Mouse (Mus musculus): ENCODE data around the gene Cdh20. TPM values are rescaled to one million over a fixed set of nuclear protein-coding genes. Genes with fewer than 3 reads are reported as not detected.

The Cdh20 gene
- total RNA-seq, 1 experiment: 0.04 TPM

GRCm38 (mm10) chr1:104796146-104796545, 27.8 kb downstream of the Cdh20 start:
- in situ Hi-C loops (cut with MboI; ENCODE audit: low sequenced_read_pairs in 2 of 2, unreplicated experiment in 2 of 2): no loop called here
- TF ChIP-seq ZNF384 (IDR thresholded peaks at IDR 0.05; ENCODE audit: low read depth, low read length): no peak
- TF ChIP-seq HCFC1 (IDR thresholded peaks at IDR 0.05; ENCODE audit: borderline replicate concordance, insufficient read depth, low read length): no peak
- TF ChIP-seq MAFK (IDR thresholded peaks at IDR 0.05; ENCODE audit: insufficient read depth, low read depth, low read length): no peak
- no peak for TF ChIP-seq CHD2 (IDR thresholded peaks at IDR 0.05; ENCODE audit: low read depth, low read length)
- no peak for TF ChIP-seq ZC3H11A (IDR thresholded peaks at IDR 0.05; ENCODE audit: borderline replicate concordance, low read depth, low read length)

DNA sequence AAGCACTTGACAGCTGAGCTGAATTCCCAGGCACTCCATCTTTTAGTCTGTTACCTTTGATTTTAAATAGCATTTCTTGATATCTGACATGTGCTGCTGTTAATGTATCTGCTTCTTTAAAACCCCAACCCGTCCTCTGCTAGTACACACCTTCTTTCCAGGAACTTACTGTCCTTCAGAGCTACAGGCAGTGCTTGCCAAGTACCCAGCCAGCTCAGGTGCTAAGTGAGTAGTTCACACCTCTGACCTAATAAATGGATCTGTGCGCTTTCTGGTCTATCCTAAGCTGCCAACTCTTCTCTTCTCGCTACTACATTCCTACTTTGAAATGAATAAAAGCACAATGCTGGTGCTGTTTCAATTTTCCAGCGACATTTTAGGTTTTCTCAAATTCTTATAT, 28.8 kb downstream of the Cdh20 start:
- TF ChIP-seq ZC3H11A (IDR thresholded peaks at IDR 0.05; ENCODE audit: borderline replicate concordance, low read depth, low read length) (no peak), ZNF384 (IDR thresholded peaks at IDR 0.05; ENCODE audit: low read depth, low read length) (no peak), HCFC1 (IDR thresholded peaks at IDR 0.05; ENCODE audit: borderline replicate concordance, insufficient read depth, low read length) (no peak)
- Histone ChIP-seq H3K9me3 (ENCODE audit: control insufficient read depth, insufficient read depth, low read depth, low read length) (no peaks in the 10 kb centered on the region), H3K36me3 (ENCODE audit: control insufficient read depth, insufficient read depth, low read length, poor library complexity, severe bottlenecking) (no peaks in the 10 kb centered on the region), H3K9ac (ENCODE audit: insufficient read depth, low read depth, low read length, poor library complexity, severe bottlenecking) (no peak overlapping the region), H3K4me1 (ENCODE audit: control insufficient read depth in 2 of 2, insufficient read depth in 2 of 2, low read length in 2 of 2, poor library complexity in 1 of 2) (no peaks in the 10 kb centered on the region), H3K27ac (ENCODE audit: insufficient read depth, low read depth, low read length, poor library complexity, severe bottlenecking) (no peak overlapping the region), H3K4me3 (ENCODE audit: insufficient read depth in 1 of 2, low read depth in 1 of 2, low read length in 2 of 2, poor library complexity in 1 of 2, severe bottlenecking in 1 of 2) (no peak overlapping the region)
- in situ Hi-C loops (cut with MboI; ENCODE audit: low sequenced_read_pairs in 2 of 2, unreplicated experiment in 2 of 2): no loop called here
- DNase-seq (ENCODE audit: low read depth, low spot score): no peak

More at GRCm38 (mm10) chr1:104796146-104796545, 27.8 kb downstream of the Cdh20 start:
- H3K9ac ChIP-seq (ENCODE audit: insufficient read depth, low read depth, low read length, poor library complexity, severe bottlenecking): no peak overlapping the region
- no peaks in the 10 kb centered on the region for H3K9me3 ChIP-seq (ENCODE audit: control insufficient read depth, insufficient read depth, low read depth, low read length)
- DNase-seq (ENCODE audit: low read depth, low spot score): no peak
- no peaks in the 10 kb centered on the region for H3K36me3 ChIP-seq (ENCODE audit: control insufficient read depth, insufficient read depth, low read length, poor library complexity, severe bottlenecking)
- no peak overlapping the region for H3K4me3 ChIP-seq (ENCODE audit: insufficient read depth in 1 of 2, low read depth in 1 of 2, low read length in 2 of 2, poor library complexity in 1 of 2, severe bottlenecking in 1 of 2)
- no peak overlapping the region for H3K27ac ChIP-seq (ENCODE audit: insufficient read depth, low read depth, low read length, poor library complexity, severe bottlenecking)
- H3K4me1 ChIP-seq (ENCODE audit: control insufficient read depth in 2 of 2, insufficient read depth in 2 of 2, low read length in 2 of 2, poor library complexity in 1 of 2): no peaks in the 10 kb centered on the region

DNA sequence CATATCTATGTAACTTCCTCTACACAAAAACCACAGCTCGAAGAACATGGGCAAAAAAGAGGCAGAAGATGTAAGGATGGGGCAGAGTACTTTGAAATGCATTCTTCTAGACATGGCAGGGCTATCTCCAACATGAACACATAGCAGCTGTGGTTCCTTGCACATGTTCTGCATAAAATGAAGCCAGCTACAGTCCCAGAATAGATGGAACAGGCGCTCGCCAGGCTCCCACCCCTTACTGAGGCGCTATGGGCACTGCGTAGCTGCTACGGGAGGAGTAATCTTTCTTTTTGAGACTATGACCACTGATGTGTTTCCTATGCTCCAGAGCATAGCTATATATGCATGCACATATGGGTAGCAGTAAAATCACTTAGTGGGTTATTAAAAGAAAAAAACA, 36.4 kb downstream of the Cdh20 start:
- no peaks in the 10 kb centered on the region for H3K4me1 ChIP-seq (ENCODE audit: control insufficient read depth in 2 of 2, insufficient read depth in 2 of 2, low read length in 2 of 2, poor library complexity in 1 of 2)
- no peak overlapping the region for H3K9ac ChIP-seq (ENCODE audit: insufficient read depth, low read depth, low read length, poor library complexity, severe bottlenecking)
- DNase-seq (ENCODE audit: low read depth, low spot score): no peak
- no peaks in the 10 kb centered on the region for H3K36me3 ChIP-seq (ENCODE audit: control insufficient read depth, insufficient read depth, low read length, poor library complexity, severe bottlenecking)
- in situ Hi-C loops (cut with MboI; ENCODE audit: low sequenced_read_pairs in 2 of 2, unreplicated experiment in 2 of 2): no loop called here
- no peak overlapping the region for H3K27ac ChIP-seq (ENCODE audit: insufficient read depth, low read depth, low read length, poor library complexity, severe bottlenecking)
- no peaks in the 10 kb centered on the region for H3K9me3 ChIP-seq (ENCODE audit: control insufficient read depth, insufficient read depth, low read depth, low read length)
- TF ChIP-seq MAFK (IDR thresholded peaks at IDR 0.05; ENCODE audit: insufficient read depth, low read depth, low read length): no peak
- no peak for TF ChIP-seq ZC3H11A (IDR thresholded peaks at IDR 0.05; ENCODE audit: borderline replicate concordance, low read depth, low read length)
- TF ChIP-seq HCFC1 (IDR thresholded peaks at IDR 0.05; ENCODE audit: borderline replicate concordance, insufficient read depth, low read length): no peak
- no peak for TF ChIP-seq ZNF384 (IDR thresholded peaks at IDR 0.05; ENCODE audit: low read depth, low read length)
- TF ChIP-seq CHD2 (IDR thresholded peaks at IDR 0.05; ENCODE audit: low read depth, low read length): no peak
- H3K4me3 ChIP-seq (ENCODE audit: insufficient read depth in 1 of 2, low read depth in 1 of 2, low read length in 2 of 2, poor library complexity in 1 of 2, severe bottlenecking in 1 of 2): no peak overlapping the region

- Histone ChIP-seq H3K36me3 (ENCODE audit: control insufficient read depth, insufficient read depth, low read length, poor library complexity, severe bottlenecking) (no peaks in the 10 kb centered on the region), H3K27ac (ENCODE audit: insufficient read depth, low read depth, low read length, poor library complexity, severe bottlenecking) (no peak overlapping the region), H3K9ac (ENCODE audit: insufficient read depth, low read depth, low read length, poor library complexity, severe bottlenecking) (no peak overlapping the region), H3K9me3 (ENCODE audit: control insufficient read depth, insufficient read depth, low read depth, low read length) (no peaks in the 10 kb centered on the region), H3K4me3 (ENCODE audit: insufficient read depth in 1 of 2, low read depth in 1 of 2, low read length in 2 of 2, poor library complexity in 1 of 2, severe bottlenecking in 1 of 2) (no peak overlapping the region), H3K4me1 (ENCODE audit: control insufficient read depth in 2 of 2, insufficient read depth in 2 of 2, low read length in 2 of 2, poor library complexity in 1 of 2) (no peaks in the 10 kb centered on the region)
- in situ Hi-C loops (cut with MboI; ENCODE audit: low sequenced_read_pairs in 2 of 2, unreplicated experiment in 2 of 2): no loop called here
- no peak for DNase-seq (ENCODE audit: low read depth, low spot score)
- no peak for TF ChIP-seq ZC3H11A (IDR thresholded peaks at IDR 0.05; ENCODE audit: borderline replicate concordance, low read depth, low read length)
- no peak for TF ChIP-seq ZNF384 (IDR thresholded peaks at IDR 0.05; ENCODE audit: low read depth, low read length)
- TF ChIP-seq MAFK (IDR thresholded peaks at IDR 0.05; ENCODE audit: insufficient read depth, low read depth, low read length): no peak
- TF ChIP-seq HCFC1 (IDR thresholded peaks at IDR 0.05; ENCODE audit: borderline replicate concordance, insufficient read depth, low read length): no peak
- TF ChIP-seq CHD2 (IDR thresholded peaks at IDR 0.05; ENCODE audit: low read depth, low read length): no peak
These were observed 38.9 kb downstream of the Cdh20 start for GRCm38 (mm10) chr1:104807214-104807613.

GRCm38 (mm10) chr1:104817510-104817909, 49.2 kb downstream of the Cdh20 start:
- Histone ChIP-seq H3K36me3 (ENCODE audit: control insufficient read depth, insufficient read depth, low read length, poor library complexity, severe bottlenecking) (no peaks in the 10 kb centered on the region), H3K4me3 (ENCODE audit: insufficient read depth in 1 of 2, low read depth in 1 of 2, low read length in 2 of 2, poor library complexity in 1 of 2, severe bottlenecking in 1 of 2) (no peak overlapping the region), H3K9me3 (ENCODE audit: control insufficient read depth, insufficient read depth, low read depth, low read length) (no peaks in the 10 kb centered on the region), H3K4me1 (ENCODE audit: control insufficient read depth in 2 of 2, insufficient read depth in 2 of 2, low read length in 2 of 2, poor library complexity in 1 of 2) (no peaks in the 10 kb centered on the region), H3K27ac (ENCODE audit: insufficient read depth, low read depth, low read length, poor library complexity, severe bottlenecking) (no peak overlapping the region), H3K9ac (ENCODE audit: insufficient read depth, low read depth, low read length, poor library complexity, severe bottlenecking) (no peak overlapping the region)
- TF ChIP-seq HCFC1 (IDR thresholded peaks at IDR 0.05; ENCODE audit: borderline replicate concordance, insufficient read depth, low read length): no peak
- TF ChIP-seq ZC3H11A (IDR thresholded peaks at IDR 0.05; ENCODE audit: borderline replicate concordance, low read depth, low read length): no peak
- no peak for TF ChIP-seq MAFK (IDR thresholded peaks at IDR 0.05; ENCODE audit: insufficient read depth, low read depth, low read length)
- TF ChIP-seq ZNF384 (IDR thresholded peaks at IDR 0.05; ENCODE audit: low read depth, low read length): no peak
- TF ChIP-seq CHD2 (IDR thresholded peaks at IDR 0.05; ENCODE audit: low read depth, low read length): no peak
- in situ Hi-C loops (cut with MboI; ENCODE audit: low sequenced_read_pairs in 2 of 2, unreplicated experiment in 2 of 2): no loop called here
- DNase-seq (ENCODE audit: low read depth, low spot score): no peak

Measured in ES-E14 (cell line).